Mouse (Mus musculus): ENCODE measurements at regions not wholly inside any gene's neighbourhood (a gene's known extent, or its start where the extent isn't known, plus 50 kb on each side); places are given as distances from the start of the nearest gene placed in this dataset.

DNA sequence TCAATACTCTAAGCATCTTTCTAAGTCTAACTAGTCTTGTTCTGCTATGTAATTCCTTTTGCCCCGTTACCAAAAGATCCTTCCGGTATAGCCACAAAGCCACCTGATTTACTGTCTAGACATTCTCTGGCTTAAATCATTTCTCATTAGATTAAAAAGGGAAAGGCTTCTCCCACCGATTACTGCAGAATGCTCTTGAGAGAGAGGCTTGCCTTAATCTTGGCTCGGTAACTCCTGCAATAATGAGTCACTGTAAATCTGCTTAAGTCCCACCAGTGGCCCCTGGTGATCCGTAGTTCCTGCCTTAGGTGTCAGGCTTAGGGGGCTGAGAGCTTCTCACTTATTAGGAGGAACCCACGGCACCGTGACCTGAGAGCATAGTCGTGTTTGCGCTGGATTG is 220.1 kb upstream of the Trpc7 start:
- Histone ChIP-seq H3K36me3 (replicated peaks; ENCODE audit: control insufficient read depth, insufficient read depth, low read depth) (no peaks in the 10 kb centered on the region), H3K4me1 (replicated peaks; ENCODE audit: control insufficient read depth in 2 of 2, insufficient read depth in 2 of 2, low read length in 1 of 2) (no peaks in the 10 kb centered on the region), H3K4me2 (ENCODE audit: low read depth) (no peak overlapping the region), H3K27me3 (ENCODE audit: control insufficient read depth, insufficient read depth, low read length) (no peaks in the 10 kb centered on the region), H3K4me3 (ENCODE audit: insufficient read depth in 1 of 2, low read depth in 2 of 2, low read length in 2 of 2) (no peak overlapping the region), H3K27ac (no peak overlapping the region), H3K9me3 (ENCODE audit: control insufficient read depth, low read length) (no peaks in the 10 kb centered on the region), H3K9ac (replicated peaks) (no peak overlapping the region)
- TF ChIP-seq CTCF (IDR thresholded peaks at IDR 0.05; ENCODE audit: low read depth) = no peak
- TF ChIP-seq EP300 (IDR thresholded peaks at IDR 0.05; ENCODE audit: low read depth) = no peak
- no peak for ATAC-seq (ENCODE audit: insufficient read depth)
- WGBS (ENCODE audit: insufficient replicate concordance) = 56% methylated on average over 9 of the region's 9 CpGs
- no peak for DNase-seq (ENCODE audit: low read depth in 3 of 3, low spot score in 3 of 3)

DNA sequence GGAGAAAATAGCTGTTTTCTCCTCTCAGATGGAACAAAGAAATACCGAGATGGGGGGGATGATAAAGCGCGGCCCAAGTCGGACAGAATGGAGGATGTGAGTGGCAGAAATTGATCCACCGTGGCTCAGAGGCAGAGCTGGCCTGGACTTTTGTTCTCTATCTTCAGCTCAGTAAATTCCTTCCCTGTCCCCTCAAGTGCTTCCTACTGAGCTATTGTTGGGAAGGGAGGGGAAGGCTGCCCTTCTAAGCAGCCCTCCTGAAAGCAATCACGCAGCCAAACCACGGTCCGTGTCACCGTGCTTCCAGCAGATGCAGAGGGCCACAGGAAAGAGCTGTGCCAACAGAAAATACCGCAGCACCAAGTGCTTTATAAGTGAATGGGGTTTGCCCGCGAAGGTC is 212.2 kb upstream of the Trpc7 start:
- H3K36me3 ChIP-seq (replicated peaks; ENCODE audit: control insufficient read depth, insufficient read depth, low read depth) = no peaks in the 10 kb centered on the region
- H3K27ac ChIP-seq = no peak overlapping the region
- no peak overlapping the region for H3K4me3 ChIP-seq (ENCODE audit: insufficient read depth in 1 of 2, low read depth in 2 of 2, low read length in 2 of 2)
- 18% methylated on average over 12 of the region's 12 CpGs for WGBS (ENCODE audit: insufficient replicate concordance)
- TF ChIP-seq CTCF (IDR thresholded peaks at IDR 0.05; ENCODE audit: low read depth) (no peak), EP300 (IDR thresholded peaks at IDR 0.05; ENCODE audit: low read depth) (no peak)
- DNase-seq (ENCODE audit: low read depth in 3 of 3, low spot score in 3 of 3) (no peak), ATAC-seq (ENCODE audit: insufficient read depth) (no peak)
- H3K27me3 ChIP-seq (ENCODE audit: control insufficient read depth, insufficient read depth, low read length) = no peaks in the 10 kb centered on the region
- no peak overlapping the region for H3K4me2 ChIP-seq (ENCODE audit: low read depth)
- H3K9ac ChIP-seq (replicated peaks) = no peak overlapping the region
- H3K9me3 ChIP-seq (ENCODE audit: control insufficient read depth, low read length) = no peaks in the 10 kb centered on the region
- no peaks in the 10 kb centered on the region for H3K4me1 ChIP-seq (replicated peaks; ENCODE audit: control insufficient read depth in 2 of 2, insufficient read depth in 2 of 2, low read length in 1 of 2)

GRCm38 (mm10) chr13:57099601-57100000 is 203.8 kb upstream of the Trpc7 start:
- Histone ChIP-seq H3K36me3 (replicated peaks; ENCODE audit: control insufficient read depth, insufficient read depth, low read depth) (no peaks in the 10 kb centered on the region), H3K4me3 (ENCODE audit: insufficient read depth in 1 of 2, low read depth in 2 of 2, low read length in 2 of 2) (no peak overlapping the region), H3K9me3 (ENCODE audit: control insufficient read depth, low read length) (no peaks in the 10 kb centered on the region), H3K27me3 (ENCODE audit: control insufficient read depth, insufficient read depth, low read length) (no peaks in the 10 kb centered on the region), H3K9ac (replicated peaks) (no peak overlapping the region), H3K4me1 (replicated peaks; ENCODE audit: control insufficient read depth in 2 of 2, insufficient read depth in 2 of 2, low read length in 1 of 2) (no peaks in the 10 kb centered on the region), H3K4me2 (ENCODE audit: low read depth) (no peak overlapping the region), H3K27ac (no peak overlapping the region)
- DNase-seq (ENCODE audit: low read depth in 3 of 3, low spot score in 3 of 3) (no peak), ATAC-seq (ENCODE audit: insufficient read depth) (no peak)
- 71% methylated on average over 7 of the region's 7 CpGs for WGBS (ENCODE audit: insufficient replicate concordance)
- TF ChIP-seq CTCF (IDR thresholded peaks at IDR 0.05; ENCODE audit: low read depth) (no peak), EP300 (IDR thresholded peaks at IDR 0.05; ENCODE audit: low read depth) (no peak)

GRCm38 (mm10) chr13:57091886-57092285 is 196.1 kb upstream of the Trpc7 start:
- Histone ChIP-seq H3K36me3 (replicated peaks; ENCODE audit: control insufficient read depth, insufficient read depth, low read depth) (no peaks in the 10 kb centered on the region), H3K4me2 (ENCODE audit: low read depth) (no peak overlapping the region), H3K27ac (no peak overlapping the region), H3K9me3 (ENCODE audit: control insufficient read depth, low read length) (no peaks in the 10 kb centered on the region), H3K27me3 (ENCODE audit: control insufficient read depth, insufficient read depth, low read length) (no peaks in the 10 kb centered on the region), H3K9ac (replicated peaks) (no peak overlapping the region), H3K4me1 (replicated peaks; ENCODE audit: control insufficient read depth in 2 of 2, insufficient read depth in 2 of 2, low read length in 1 of 2) (no peaks in the 10 kb centered on the region), H3K4me3 (ENCODE audit: insufficient read depth in 1 of 2, low read depth in 2 of 2, low read length in 2 of 2) (no peak overlapping the region)
- ATAC-seq (ENCODE audit: insufficient read depth) (no peak), DNase-seq (ENCODE audit: low read depth in 3 of 3, low spot score in 3 of 3) (no peak)
- 59% methylated on average over 8 of the region's 8 CpGs for WGBS (ENCODE audit: insufficient replicate concordance)
- TF ChIP-seq EP300 (IDR thresholded peaks at IDR 0.05; ENCODE audit: low read depth) = no peak
- no peak for TF ChIP-seq CTCF (IDR thresholded peaks at IDR 0.05; ENCODE audit: low read depth)

GRCm38 (mm10) chr13:57089381-57090075 is 193.7 kb upstream of the Trpc7 start:
- no peaks in the 10 kb centered on the region for H3K9me3 ChIP-seq (ENCODE audit: control insufficient read depth, low read length)
- no peak overlapping the region for H3K27ac ChIP-seq
- H3K4me1 ChIP-seq (replicated peaks; ENCODE audit: control insufficient read depth in 2 of 2, insufficient read depth in 2 of 2, low read length in 1 of 2) = no peaks in the 10 kb centered on the region
- H3K4me3 ChIP-seq (ENCODE audit: insufficient read depth in 1 of 2, low read depth in 2 of 2, low read length in 2 of 2) = no peak overlapping the region
- ATAC-seq (ENCODE audit: insufficient read depth) = no peak
- DNase-seq (ENCODE audit: low read depth in 3 of 3, low spot score in 3 of 3) = no peak
- H3K4me2 ChIP-seq (ENCODE audit: low read depth) = no peak overlapping the region
- 64% methylated on average over 13 of the region's 13 CpGs for WGBS (ENCODE audit: insufficient replicate concordance)
- TF ChIP-seq EP300 (IDR thresholded peaks at IDR 0.05; ENCODE audit: low read depth) = no peak
- no peaks in the 10 kb centered on the region for H3K27me3 ChIP-seq (ENCODE audit: control insufficient read depth, insufficient read depth, low read length)
- H3K36me3 ChIP-seq (replicated peaks; ENCODE audit: control insufficient read depth, insufficient read depth, low read depth) = no peaks in the 10 kb centered on the region
- H3K9ac ChIP-seq (replicated peaks) = no peak overlapping the region
